Mouse (Mus musculus): ENCODE measurements around the gene Nr2c2. TPM values are rescaled to one million over a fixed set of nuclear protein-coding genes. Genes with fewer than 3 reads are reported as not detected.
"Not testable (repeated sequence)": the region's sequence is repeated elsewhere in the genome, so short reads cannot be mapped to it uniquely, and the experiment has no call there.

Gene Nr2c2
- polyA plus RNA-seq, 1 experiment from 2014 or later: 21.8 TPM

GRCm38 (mm10) chr6:92084932-92085331 is 6.3 kb upstream of the Nr2c2 start:
- 87% methylated on average over 3 of the region's 3 CpGs for WGBS
- ATAC-seq (ENCODE audit: insufficient read depth, low FRiP score, low read depth): no peak

GRCm38 (mm10) chr6:92089141-92089540 is 2.0 kb upstream of the Nr2c2 start:
- H3K36me3 ChIP-seq; ATAC-seq (ENCODE audit: insufficient read depth, low FRiP score, low read depth); H3K27ac ChIP-seq; H3K9me3 ChIP-seq; H3K9ac ChIP-seq; H3K27me3 ChIP-seq (replicated peaks); H3K4me2 ChIP-seq; H3K4me3 ChIP-seq (replicated peaks); H3K4me1 ChIP-seq: not testable (repeated sequence)
- 89% methylated on average over 7 of the region's 7 CpGs for WGBS

More at GRCm38 (mm10) chr6:92084932-92085331, 6.3 kb upstream of the Nr2c2 start:
- Histone ChIP-seq H3K27ac (no peak overlapping the region), H3K4me1 (no peaks in the 10 kb centered on the region), H3K9ac (no peak overlapping the region), H3K36me3 (no peaks in the 10 kb centered on the region), H3K4me3 (replicated peaks) (no peak overlapping the region), H3K27me3 (replicated peaks) (no peaks in the 10 kb centered on the region), H3K4me2 (no peak overlapping the region), H3K9me3 (no peaks in the 10 kb centered on the region)

DNA sequence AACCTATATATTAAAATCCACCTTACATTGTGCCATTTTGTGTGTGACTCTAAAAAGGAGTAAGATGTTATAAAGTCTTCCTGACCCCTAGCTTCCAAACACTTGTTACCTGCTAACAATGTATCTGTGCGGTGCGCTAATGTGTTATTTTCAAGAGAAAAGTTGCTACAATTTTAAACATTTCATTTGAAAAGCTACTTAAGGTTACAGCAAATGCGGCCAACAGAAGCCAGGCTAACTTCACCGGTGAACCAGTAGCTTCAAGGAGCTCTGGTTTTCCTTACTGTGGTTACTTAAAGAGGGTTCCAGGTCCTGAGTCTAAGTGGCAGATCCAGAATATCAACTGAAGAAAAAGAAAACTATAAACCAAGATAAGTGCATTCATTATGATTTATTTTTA is 1.2 kb upstream of the Nr2c2 start:
- H3K9me3 ChIP-seq: no peaks in the 10 kb centered on the region
- H3K4me2 ChIP-seq: no peak overlapping the region; the same call in 1 of the 2 replicates
- no peak overlapping the region for H3K9ac ChIP-seq
- no peak for ATAC-seq (ENCODE audit: insufficient read depth, low FRiP score, low read depth)
- no peaks in the 10 kb centered on the region for H3K36me3 ChIP-seq
- H3K4me1 ChIP-seq: 0 out of 2 replicates have a peak, but pooled peaks cover 4% of the 10 kb centered on the region
- no peak overlapping the region for H3K4me3 ChIP-seq (replicated peaks)
- H3K27ac ChIP-seq: no peak overlapping the region
- no peaks in the 10 kb centered on the region for H3K27me3 ChIP-seq (replicated peaks)
- 89% methylated on average over 4 of the region's 4 CpGs for WGBS

DNA sequence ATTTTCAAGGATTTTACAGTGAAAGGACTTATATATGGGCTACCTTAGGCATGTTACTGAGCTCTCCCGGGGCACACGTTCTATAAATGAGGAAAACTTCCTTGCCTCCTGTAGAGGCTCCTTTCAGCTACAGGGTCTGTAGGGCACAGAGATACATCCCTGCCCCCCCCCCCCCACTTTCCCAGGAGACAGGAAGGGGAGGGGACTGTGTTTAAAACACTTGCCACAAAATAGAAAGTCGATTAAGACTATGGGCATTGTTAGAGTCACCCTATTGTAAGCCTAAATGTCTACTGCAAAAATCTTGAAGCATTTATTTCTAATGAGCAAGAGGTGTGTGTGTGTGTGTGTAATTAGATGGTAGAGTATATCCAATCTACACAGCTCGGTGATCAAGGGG is 693 bp upstream of the Nr2c2 start:
- ATAC-seq (ENCODE audit: insufficient read depth, low FRiP score, low read depth): no peak
- Histone ChIP-seq H3K27ac (peak overlapping the region; percentile 100), H3K4me1 (0 out of 2 replicates have a peak, but pooled peaks cover 4% of the 10 kb centered on the region), H3K36me3 (no peaks in the 10 kb centered on the region), H3K4me3 (replicated peaks) (peak overlapping the region; percentile 97), H3K9ac (peak overlapping the region; percentile 90; the same call in 1 of the 2 replicates), H3K4me2 (peak overlapping the region; percentile 65), H3K27me3 (replicated peaks) (no peaks in the 10 kb centered on the region), H3K9me3 (no peaks in the 10 kb centered on the region)
- 7% methylated on average over 4 of the region's 4 CpGs for WGBS

- peak overlapping the region; percentile 97 for H3K4me3 ChIP-seq (replicated peaks)
- no peaks in the 10 kb centered on the region for H3K36me3 ChIP-seq
- WGBS: under 1% methylated on average over 62 of the region's 81 CpGs
- H3K27ac ChIP-seq: peak overlapping the region; percentile 100
- H3K4me1 ChIP-seq: 0 out of 2 replicates have a peak, but pooled peaks cover 4% of the 10 kb centered on the region
- peak overlapping the region; percentile 68 for H3K4me2 ChIP-seq
- no peaks in the 10 kb centered on the region for H3K9me3 ChIP-seq
- no peaks in the 10 kb centered on the region for H3K27me3 ChIP-seq (replicated peaks)
- ATAC-seq (ENCODE audit: insufficient read depth, low FRiP score, low read depth): peak; percentile 99
- peak overlapping the region; percentile 90 for H3K9ac ChIP-seq
These were observed 738 bp downstream of the Nr2c2 start for GRCm38 (mm10) chr6:92091767-92092489.

GRCm38 (mm10) chr6:92092737-92093136 is 1.5 kb downstream of the Nr2c2 start:
- Histone ChIP-seq H3K36me3 (no peaks in the 10 kb centered on the region), H3K4me2 (peak overlapping the region; percentile 68), H3K9me3 (no peaks in the 10 kb centered on the region), H3K4me1 (0 out of 2 replicates have a peak, but pooled peaks cover 4% of the 10 kb centered on the region), H3K9ac (no peak overlapping the region; the same call in 1 of the 2 replicates), H3K4me3 (replicated peaks) (peak overlapping the region; percentile 97), H3K27me3 (replicated peaks) (no peaks in the 10 kb centered on the region), H3K27ac (peak overlapping the region; percentile 100)
- no peak for ATAC-seq (ENCODE audit: insufficient read depth, low FRiP score, low read depth)
- 21% methylated on average over 3 of the region's 3 CpGs for WGBS

DNA sequence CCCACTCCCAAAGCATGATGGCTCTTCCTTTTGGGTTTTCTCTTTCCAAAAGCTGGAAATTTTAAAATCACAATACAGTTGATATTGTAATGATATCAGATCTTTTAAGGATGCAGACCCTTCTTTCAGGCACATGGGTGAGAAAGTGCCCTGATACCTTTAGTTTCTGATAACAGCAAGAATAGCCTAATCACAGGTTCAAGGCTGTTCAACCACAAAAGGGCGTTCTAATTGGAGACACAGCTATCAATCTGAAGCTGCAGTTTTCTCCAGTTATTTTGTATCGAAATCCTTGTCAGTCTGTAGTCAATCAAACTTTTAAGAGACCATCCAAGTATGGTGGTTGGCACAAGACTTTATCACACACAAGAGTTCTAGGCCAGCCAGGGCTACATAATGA is 2.7 kb downstream of the Nr2c2 start:
- Histone ChIP-seq H3K9ac (no peak overlapping the region), H3K36me3 (no peaks in the 10 kb centered on the region), H3K4me2 (no peak overlapping the region), H3K4me3 (replicated peaks) (no peak overlapping the region), H3K4me1 (0 out of 2 replicates have a peak, but pooled peaks cover 4% of the 10 kb centered on the region), H3K27ac (no peak overlapping the region), H3K9me3 (no peaks in the 10 kb centered on the region), H3K27me3 (replicated peaks) (no peaks in the 10 kb centered on the region)
- WGBS: 73% methylated on average over 2 of the region's 2 CpGs
- ATAC-seq (ENCODE audit: insufficient read depth, low FRiP score, low read depth): no peak

DNA sequence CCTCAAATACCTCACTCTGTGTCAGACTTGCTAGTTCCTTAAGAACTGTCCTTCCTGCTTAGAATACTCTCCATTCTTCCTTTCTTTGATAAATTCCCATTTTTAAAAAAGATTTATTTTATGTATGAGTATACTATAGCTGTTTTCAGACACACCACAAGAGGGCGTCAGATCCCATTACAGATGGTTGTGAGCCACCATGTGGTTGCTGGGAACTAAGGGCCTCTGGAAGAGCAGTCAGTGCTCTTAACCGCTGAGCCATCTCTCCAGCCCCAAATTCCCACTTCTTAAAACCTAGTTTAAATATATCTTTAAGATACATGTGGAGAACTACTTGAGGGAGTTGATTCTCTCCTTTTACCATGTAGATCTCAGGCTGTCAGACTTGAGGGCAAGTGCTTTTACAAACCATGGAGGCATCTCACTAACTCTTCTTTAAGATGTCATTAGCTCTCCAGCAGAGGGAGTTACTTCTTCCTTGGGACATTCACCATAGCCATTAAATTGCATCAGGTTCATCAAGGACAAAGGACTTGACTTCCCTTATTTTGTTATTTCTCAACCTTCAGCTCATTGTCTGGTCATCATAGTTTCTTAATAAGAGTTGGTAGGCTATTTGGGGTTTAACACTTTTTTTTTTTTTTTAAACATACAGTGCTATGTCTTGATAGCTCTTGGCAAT is 9.6 kb downstream of the Nr2c2 start:
- WGBS: 69% methylated on average over 2 of the region's 2 CpGs
- Histone ChIP-seq H3K4me3 (replicated peaks) (no peak overlapping the region), H3K36me3 (no peaks in the 10 kb centered on the region), H3K4me1 (no peaks in the 10 kb centered on the region), H3K27me3 (replicated peaks) (no peaks in the 10 kb centered on the region), H3K27ac (no peak overlapping the region), H3K9ac (no peak overlapping the region), H3K9me3 (no peaks in the 10 kb centered on the region), H3K4me2 (no peak overlapping the region)
- ATAC-seq (ENCODE audit: insufficient read depth, low FRiP score, low read depth): no peak

- H3K4me1 ChIP-seq: no peaks in the 10 kb centered on the region
- no peak overlapping the region for H3K27ac ChIP-seq
- no peak overlapping the region for H3K9ac ChIP-seq
- no peak overlapping the region for H3K4me2 ChIP-seq
- no peak for ATAC-seq (ENCODE audit: insufficient read depth, low FRiP score, low read depth)
- H3K36me3 ChIP-seq: 0 out of 2 replicates have a peak, but pooled peaks cover 4% of the 10 kb centered on the region
- no peaks in the 10 kb centered on the region for H3K9me3 ChIP-seq
- H3K4me3 ChIP-seq (replicated peaks): no peak overlapping the region
- no peaks in the 10 kb centered on the region for H3K27me3 ChIP-seq (replicated peaks)
These were observed 33.4 kb downstream of the Nr2c2 start for GRCm38 (mm10) chr6:92124547-92124946.

DNA sequence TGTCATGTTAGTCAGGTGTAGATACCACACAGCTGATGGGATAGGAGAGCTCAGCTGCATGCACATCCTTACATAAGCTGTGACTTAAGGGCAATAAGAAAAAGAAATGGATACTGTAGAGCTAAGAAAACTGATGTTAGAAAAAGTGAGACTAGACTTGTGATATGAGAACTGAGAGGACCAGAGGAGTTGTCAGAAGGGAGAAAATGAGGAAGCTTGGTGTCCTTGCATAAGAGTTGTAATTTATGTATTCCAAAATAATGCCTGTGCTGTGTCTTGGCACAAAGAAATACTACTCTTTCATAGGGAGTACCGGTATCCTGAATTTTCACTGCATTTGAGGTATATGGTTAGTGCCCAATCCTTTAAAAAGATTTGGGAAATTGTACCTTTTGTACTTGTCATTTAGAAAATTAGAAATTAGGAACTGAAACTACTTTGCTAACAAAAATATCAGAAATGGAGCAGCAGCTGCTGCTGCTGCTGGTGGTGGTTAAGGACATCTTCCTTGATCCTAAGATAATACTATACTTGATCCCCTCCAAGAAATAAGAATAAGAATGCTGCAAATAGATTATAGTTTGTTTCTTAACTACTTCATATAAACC is 35.8 kb downstream of the Nr2c2 start:
- whole genome bisulfite sequencing: 84% methylated on average over 1 of the region's 1 CpGs
- Histone ChIP-seq H3K36me3 (0 out of 2 replicates have a peak, but pooled peaks cover 4% of the 10 kb centered on the region), H3K27ac (no peak overlapping the region), H3K9me3 (no peaks in the 10 kb centered on the region), H3K4me3 (replicated peaks) (no peak overlapping the region), H3K27me3 (replicated peaks) (no peaks in the 10 kb centered on the region), H3K4me1 (peaks cover under 1% of the 10 kb centered on the region; the same call in 1 of the 2 replicates), H3K4me2 (no peak overlapping the region), H3K9ac (no peak overlapping the region)
- ATAC-seq (ENCODE audit: insufficient read depth, low FRiP score, low read depth): no peak

- no peaks in the 10 kb centered on the region for H3K9me3 ChIP-seq
- H3K27ac ChIP-seq: no peak overlapping the region
- H3K36me3 ChIP-seq: no peaks in the 10 kb centered on the region
- H3K9ac ChIP-seq: no peak overlapping the region
- no peak overlapping the region for H3K4me2 ChIP-seq
- no peak for ATAC-seq (ENCODE audit: insufficient read depth, low FRiP score, low read depth)
- H3K27me3 ChIP-seq (replicated peaks): no peaks in the 10 kb centered on the region
- WGBS: 90% methylated on average over 1 of the region's 1 CpGs
- no peak overlapping the region for H3K4me3 ChIP-seq (replicated peaks)
- H3K4me1 ChIP-seq: peaks cover 5% of the 10 kb centered on the region; the same call in 1 of the 2 replicates
These were observed 40.3 kb downstream of the Nr2c2 start for GRCm38 (mm10) chr6:92131456-92131855.
